Mouse (Mus musculus): Measurements from ENCODE around the gene Dohh. TPM values are rescaled to one million over a fixed set of nuclear protein-coding genes. Genes with fewer than 3 reads are reported as not detected.

The Dohh gene
- polyA plus RNA-seq, 1 experiment = 123 TPM

DNA sequence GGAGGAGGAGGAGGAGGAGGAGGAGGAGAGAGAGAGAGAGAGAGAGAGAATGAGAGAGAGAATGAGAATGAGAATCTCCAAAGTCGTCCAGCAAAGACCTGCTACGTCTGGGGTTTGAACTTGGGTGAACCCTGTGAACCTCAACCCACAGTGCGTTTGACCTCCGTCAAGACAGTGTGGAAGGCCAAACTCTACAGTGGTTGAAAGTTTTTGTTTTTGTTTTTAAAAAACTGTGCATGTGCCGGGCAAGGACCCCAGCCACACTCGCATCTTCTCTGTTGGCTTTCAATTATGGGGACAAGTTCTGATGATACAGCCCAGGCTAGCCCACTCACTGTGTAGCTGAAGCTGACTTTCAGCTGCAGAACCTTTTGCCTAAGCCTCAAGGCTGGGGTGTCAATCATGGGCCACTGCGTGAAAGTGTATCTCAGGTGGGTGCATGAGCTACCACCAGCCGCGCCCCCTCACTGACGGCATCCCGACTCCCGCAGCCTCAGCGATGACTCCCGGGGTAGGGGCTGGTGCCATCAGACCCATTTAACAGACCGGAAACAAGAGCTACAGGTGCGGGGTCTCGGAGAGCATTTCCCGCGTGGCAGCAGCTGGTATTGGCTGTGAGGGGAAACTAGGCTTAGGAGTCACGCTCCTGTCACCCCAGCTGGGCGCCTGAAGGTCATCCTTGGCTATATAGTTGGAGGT lies 48.1 kb downstream of the Dohh start:
- Histone ChIP-seq H3K4me1 (replicated peaks; ENCODE audit: control insufficient read depth, insufficient read depth, low read length) (peaks cover 48% of the 10 kb centered on the region), H3K27ac (ENCODE audit: control insufficient read depth, insufficient read depth, low read length) (no peak overlapping the region), H3K27me3 (ENCODE audit: control insufficient read depth, insufficient read depth, low read length) (no peaks in the 10 kb centered on the region), H3K36me3 (ENCODE audit: control insufficient read depth, insufficient read depth, low read length) (no peaks in the 10 kb centered on the region), H3K4me3 (ENCODE audit: control insufficient read depth, insufficient read depth, low read length) (peak overlapping the region; percentile 10)
- DNase-seq = no peak
- TF ChIP-seq POLR2A (IDR thresholded peaks at IDR 0.05; ENCODE audit: control insufficient read depth, extremely low read depth, insufficient read depth, low read length, poor library complexity) (no peak), CTCF (IDR thresholded peaks at IDR 0.05; ENCODE audit: borderline replicate concordance, control insufficient read depth, extremely low read depth, insufficient read depth, low read length, poor library complexity) (no peak)
- WGBS = 48% methylated on average over 21 of the region's 21 CpGs

GRCm38 (mm10) chr10:81432868-81433262 lies 48.6 kb downstream of the Dohh start:
- Histone ChIP-seq H3K27me3 (ENCODE audit: control insufficient read depth, insufficient read depth, low read length) (no peaks in the 10 kb centered on the region), H3K4me1 (replicated peaks; ENCODE audit: control insufficient read depth, insufficient read depth, low read length) (peaks cover 48% of the 10 kb centered on the region), H3K4me3 (ENCODE audit: control insufficient read depth, insufficient read depth, low read length) (peak overlapping the region; percentile 10), H3K27ac (ENCODE audit: control insufficient read depth, insufficient read depth, low read length) (peak overlapping the region; percentile 58; the same call in 1 of the 2 replicates), H3K36me3 (ENCODE audit: control insufficient read depth, insufficient read depth, low read length) (no peaks in the 10 kb centered on the region)
- TF ChIP-seq POLR2A (IDR thresholded peaks at IDR 0.05; ENCODE audit: control insufficient read depth, extremely low read depth, insufficient read depth, low read length, poor library complexity) (no peak), CTCF (IDR thresholded peaks at IDR 0.05; ENCODE audit: borderline replicate concordance, control insufficient read depth, extremely low read depth, insufficient read depth, low read length, poor library complexity) (peak; percentile 16; the same call in 1 of the 2 replicates)
- WGBS = under 1% methylated on average over 17 of the region's 17 CpGs
- peak; percentile 90 for DNase-seq

DNA sequence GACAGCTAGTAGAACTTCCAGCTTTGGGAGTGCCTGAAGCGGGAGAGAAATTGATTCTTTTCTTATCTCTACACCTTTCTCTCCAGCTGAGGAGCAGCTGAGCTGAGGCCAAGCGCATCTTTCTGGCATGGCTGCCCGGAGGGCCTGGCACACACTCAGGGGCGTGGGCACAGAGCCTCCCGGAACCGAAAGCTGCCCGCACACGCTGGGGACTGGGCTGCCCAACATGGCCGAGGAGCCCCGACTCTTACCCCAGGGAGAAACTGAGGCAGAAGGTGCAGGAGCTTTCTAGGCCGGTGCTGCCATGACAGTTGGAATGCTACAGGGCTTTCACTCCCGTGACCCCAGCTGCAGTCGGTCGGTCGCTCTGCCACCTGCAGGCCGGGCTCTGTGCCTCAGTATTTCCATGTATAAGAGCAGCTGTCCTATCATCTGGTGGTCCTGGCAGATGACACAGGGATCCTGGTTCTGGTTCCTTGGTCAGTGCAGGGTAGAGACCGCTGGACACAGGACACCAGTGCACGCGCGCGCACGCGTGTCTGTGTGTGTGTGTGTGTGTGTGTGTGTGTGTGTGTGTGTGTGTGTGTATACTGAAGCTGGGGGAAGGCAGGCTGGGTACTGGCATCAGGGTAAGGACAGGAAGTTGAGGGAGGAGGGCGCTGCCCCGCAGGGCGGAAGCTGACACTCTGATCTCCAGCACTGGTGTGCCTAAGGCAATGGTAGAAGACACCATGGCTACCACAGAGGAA lies 49.5 kb downstream of the Dohh start:
- H3K4me1 ChIP-seq (replicated peaks; ENCODE audit: control insufficient read depth, insufficient read depth, low read length) = peaks cover 48% of the 10 kb centered on the region
- no peaks in the 10 kb centered on the region for H3K27me3 ChIP-seq (ENCODE audit: control insufficient read depth, insufficient read depth, low read length)
- TF ChIP-seq CTCF (IDR thresholded peaks at IDR 0.05; ENCODE audit: borderline replicate concordance, control insufficient read depth, extremely low read depth, insufficient read depth, low read length, poor library complexity) (no peak), POLR2A (IDR thresholded peaks at IDR 0.05; ENCODE audit: control insufficient read depth, extremely low read depth, insufficient read depth, low read length, poor library complexity) (no peak)
- peak overlapping the region; percentile 58 for H3K27ac ChIP-seq (ENCODE audit: control insufficient read depth, insufficient read depth, low read length)
- 22% methylated on average over 26 of the region's 26 CpGs for WGBS
- peak overlapping the region; percentile 13 for H3K4me3 ChIP-seq (ENCODE audit: control insufficient read depth, insufficient read depth, low read length)
- H3K36me3 ChIP-seq (ENCODE audit: control insufficient read depth, insufficient read depth, low read length) = no peaks in the 10 kb centered on the region
- DNase-seq = peak; percentile 70

GRCm38 (mm10) chr10:81434361-81435263 lies 50.4 kb downstream of the Dohh start:
- peak; percentile 36 for DNase-seq
- WGBS = 24% methylated on average over 15 of the region's 15 CpGs
- TF ChIP-seq CTCF (IDR thresholded peaks at IDR 0.05; ENCODE audit: borderline replicate concordance, control insufficient read depth, extremely low read depth, insufficient read depth, low read length, poor library complexity) (no peak), POLR2A (IDR thresholded peaks at IDR 0.05; ENCODE audit: control insufficient read depth, extremely low read depth, insufficient read depth, low read length, poor library complexity) (no peak)
- Histone ChIP-seq H3K27ac (ENCODE audit: control insufficient read depth, insufficient read depth, low read length) (peak overlapping the region; percentile 48; the same call in 1 of the 2 replicates), H3K27me3 (ENCODE audit: control insufficient read depth, insufficient read depth, low read length) (no peaks in the 10 kb centered on the region), H3K36me3 (ENCODE audit: control insufficient read depth, insufficient read depth, low read length) (no peaks in the 10 kb centered on the region), H3K4me1 (replicated peaks; ENCODE audit: control insufficient read depth, insufficient read depth, low read length) (peaks cover 41% of the 10 kb centered on the region), H3K4me3 (ENCODE audit: control insufficient read depth, insufficient read depth, low read length) (no peak overlapping the region)

- TF ChIP-seq POLR2A (IDR thresholded peaks at IDR 0.05; ENCODE audit: control insufficient read depth, extremely low read depth, insufficient read depth, low read length, poor library complexity) = no peak
- no peak for TF ChIP-seq CTCF (IDR thresholded peaks at IDR 0.05; ENCODE audit: borderline replicate concordance, control insufficient read depth, extremely low read depth, insufficient read depth, low read length, poor library complexity)
Measured at GRCm38 (mm10) chr10:81435436-81435835, 51.2 kb downstream of the Dohh start.

More at GRCm38 (mm10) chr10:81435436-81435835, 51.2 kb downstream of the Dohh start:
- Histone ChIP-seq H3K36me3 (ENCODE audit: control insufficient read depth, insufficient read depth, low read length) (no peaks in the 10 kb centered on the region), H3K4me3 (ENCODE audit: control insufficient read depth, insufficient read depth, low read length) (no peak overlapping the region), H3K27me3 (ENCODE audit: control insufficient read depth, insufficient read depth, low read length) (no peaks in the 10 kb centered on the region), H3K27ac (ENCODE audit: control insufficient read depth, insufficient read depth, low read length) (no peak overlapping the region), H3K4me1 (replicated peaks; ENCODE audit: control insufficient read depth, insufficient read depth, low read length) (peaks cover 39% of the 10 kb centered on the region)
- WGBS = 95% methylated on average over 3 of the region's 3 CpGs
- DNase-seq = no peak

Other genes starting within 250 kb of the Dohh start
- 66.0 and 87.5 TPM in 2 replicates for gene Zbtb7a, start 249.2 kb upstream of the Dohh start, polyA plus RNA-seq (2012; rRNA removed)
- 67.6 and 72.9 TPM in 2 replicates for gene Pias4, start 216.5 kb upstream of the Dohh start, polyA plus RNA-seq (2012; rRNA removed)
- gene Eef2, start 207.8 kb upstream of the Dohh start, polyA plus RNA-seq (2012; rRNA removed) = 2,100 and 2,369 TPM in 2 replicates
- gene Dapk3, start 201.4 kb upstream of the Dohh start, polyA plus RNA-seq (2012; rRNA removed) = 95.9 and 103 TPM in 2 replicates
- gene 4930442H23Rik, start 200.6 kb upstream of the Dohh start, polyA plus RNA-seq (2012; rRNA removed) = not detected in 2 replicates
- gene Nmrk2, start 182.4 kb upstream of the Dohh start, polyA plus RNA-seq (2012; rRNA removed) = 0.12 TPM in 1 of 2 replicates, not detected in the other
- 2.4 and 2.5 TPM in 2 replicates for gene Atcay, start 153.6 kb upstream of the Dohh start, polyA plus RNA-seq (2012; rRNA removed)
- gene Zfr2, start 151.3 kb upstream of the Dohh start, polyA plus RNA-seq (2012; rRNA removed) = 9.1 and 9.6 TPM in 2 replicates
- gene Matk, start 131.5 kb upstream of the Dohh start, polyA plus RNA-seq (2012; rRNA removed) = 19.5 and 21.0 TPM in 2 replicates
- gene Mrpl54, start 117.5 kb upstream of the Dohh start, polyA plus RNA-seq (2012; rRNA removed) = 102 and 118 TPM in 2 replicates
- 125 and 136 TPM in 2 replicates for gene Apba3, start 117.5 kb upstream of the Dohh start, polyA plus RNA-seq (2012; rRNA removed)
- gene Tjp3, start 92.8 kb upstream of the Dohh start, polyA plus RNA-seq (2012; rRNA removed) = 27.5 and 34.5 TPM in 2 replicates
- gene Pip5k1c, start 91.5 kb upstream of the Dohh start, polyA plus RNA-seq (2012; rRNA removed) = 212 and 239 TPM in 2 replicates
- 89.3 and 89.6 TPM in 2 replicates for gene Cactin, start 63.3 kb upstream of the Dohh start, polyA plus RNA-seq (2012; rRNA removed)
- gene Tbxa2r, start 55.7 kb upstream of the Dohh start, polyA plus RNA-seq (2012; rRNA removed) = 310 and 312 TPM in 2 replicates
- gene Gipc3, start 41.2 kb upstream of the Dohh start, polyA plus RNA-seq (2012; rRNA removed) = 0.70 and 0.82 TPM in 2 replicates
- gene Hmg20b, start 33.9 kb upstream of the Dohh start, polyA plus RNA-seq (2012; rRNA removed) = 199 and 209 TPM in 2 replicates
- 65.3 and 85.5 TPM in 2 replicates for gene Mfsd12, start 26.9 kb upstream of the Dohh start, polyA plus RNA-seq (2012; rRNA removed)
- gene 4930404N11Rik, start 18.6 kb upstream of the Dohh start, polyA plus RNA-seq (2012; rRNA removed) = 12.7 TPM in 2 replicates
- gene Fzr1, start 5.9 kb upstream of the Dohh start, polyA plus RNA-seq (2012; rRNA removed) = 181 and 201 TPM in 2 replicates
- gene Gm48551, start within 50 bp of the Dohh start, polyA plus RNA-seq (2012; rRNA removed) = 4.1 and 5.3 TPM in 2 replicates
- 7.5 and 8.4 TPM in 2 replicates for gene Gm48552, start 4.6 kb downstream of the Dohh start, polyA plus RNA-seq (2012; rRNA removed)
- gene Smim24, start 8.6 kb downstream of the Dohh start, polyA plus RNA-seq (2012; rRNA removed) = 49.7 and 51.1 TPM in 2 replicates
- 26.3 and 26.7 TPM in 2 replicates for gene Nfic, start 71.2 kb downstream of the Dohh start, polyA plus RNA-seq (2012; rRNA removed)
- 4.3 and 5.1 TPM in 2 replicates for gene Celf5, start 98.3 kb downstream of the Dohh start, polyA plus RNA-seq (2012; rRNA removed)
- 332 and 337 TPM in 2 replicates for gene Ncln, start 112.0 kb downstream of the Dohh start, polyA plus RNA-seq (2012; rRNA removed)
- gene S1pr4, start 115.7 kb downstream of the Dohh start, polyA plus RNA-seq (2012; rRNA removed) = 84.3 and 87.2 TPM in 2 replicates
- gene Gna15, start 139.8 kb downstream of the Dohh start, polyA plus RNA-seq (2012; rRNA removed) = 9.5 and 10.6 TPM in 2 replicates
- gene Gna11, start 160.8 kb downstream of the Dohh start, polyA plus RNA-seq (2012; rRNA removed) = 73.1 and 81.0 TPM in 2 replicates
- gene Aes, start 175.1 kb downstream of the Dohh start, polyA plus RNA-seq (2012; rRNA removed) = 3,110 and 3,125 TPM in 2 replicates
- 100 and 115 TPM in 2 replicates for gene Tle2, start 190.1 kb downstream of the Dohh start, polyA plus RNA-seq (2012; rRNA removed)
- 22.5 and 28.8 TPM in 2 replicates for gene Tle6, start 216.6 kb downstream of the Dohh start, polyA plus RNA-seq (2012; rRNA removed)
- gene BC025920, start 221.8 kb downstream of the Dohh start, polyA plus RNA-seq (2012; rRNA removed) = 2.8 and 3.3 TPM in 2 replicates
- 81.9 and 84.7 TPM in 2 replicates for gene Sirt6, start 243.4 kb downstream of the Dohh start, polyA plus RNA-seq (2012; rRNA removed)
- gene Ankrd24, start 244.1 kb downstream of the Dohh start, polyA plus RNA-seq (2012; rRNA removed) = 16.3 and 19.1 TPM in 2 replicates

All from thymus, adult 2 months (tissue).